Mouse (Mus musculus) neutrophil, adult 5-6 weeks (primary cell): ENCODE measurements around the gene Dclk1. TPM values are rescaled to one million over a fixed set of nuclear protein-coding genes. Genes with fewer than 3 reads are reported as not detected.

Source experiments
- total RNA-seq: library from RNA; stranded (forward); fragments of 200-1000 nt; gene quantifications from 2 replicates; pipeline ENCODE4 v1.2.3, GENCODE M21; 2017

Gene Dclk1
- total RNA-seq, 1 experiment from 2014 or later = 0.23 TPM

Other genes with a start within 250 kb of the Dclk1 start
- not detected in 2 replicates for gene Ccna1, start 186.9 kb upstream of the Dclk1 start, total RNA-seq
- gene Spg20, start 130.3 kb upstream of the Dclk1 start, total RNA-seq = 10.1 and 12.0 TPM in 2 replicates
- 2.0 TPM in 1 of 2 replicates, not detected in the other for gene Ccdc169, start 105.0 kb upstream of the Dclk1 start, total RNA-seq
- gene Sohlh2, start 60.3 kb upstream of the Dclk1 start, total RNA-seq = not detected in 2 replicates
- gene Gm21954, start 229.8 kb downstream of the Dclk1 start, total RNA-seq = not detected in 2 replicates